Mouse (Mus musculus) intestine, embryonic 14.5 days (tissue): ENCODE results near the gene Taar7b. TPM values are rescaled to one million over a fixed set of nuclear protein-coding genes. Genes with fewer than 3 reads are reported as not detected.

ENCODE experiments used
- ATAC-seq: fragments of 200-750 bp; cut with Nextera tagmentation; replicated peaks from 2 replicates; pipeline ENCODE4 v1.8.0; 2017; ENCODE audit warnings: low read depth, moderate number of reproducible peaks, moderate TSS enrichment, moderate library complexity; ENCODE audit not compliant: low FRiP score, low TSS enrichment
- DNase-seq: peaks from one replicate; pipeline ENCODE4 v3.0.0-alpha.2; 2018; ENCODE audit warnings: low spot score
- H3K27ac ChIP-seq: fragments of 300-500 bp; sonication (generic); 2 replicates; pipeline ENCODE4 v1.5.1; 2014; ENCODE audit warnings: low read depth, mild to moderate bottlenecking, control low read depth
- H3K27me3 ChIP-seq: fragments of 300-500 bp; sonication (generic); replicated peaks from 2 replicates; pipeline ENCODE4 v1.6.1; 2014; ENCODE audit warnings: low read length, control low read depth; ENCODE audit not compliant: control insufficient read depth, insufficient read depth
- H3K36me3 ChIP-seq: fragments of 300-500 bp; sonication (generic); 2 replicates; pipeline ENCODE4 v1.6.1; 2014; ENCODE audit warnings: low read length, control low read depth; ENCODE audit not compliant: control insufficient read depth, insufficient read depth
- H3K4me1 ChIP-seq: fragments of 300-500 bp; sonication (generic); replicated peaks from 2 replicates; pipeline ENCODE4 v1.6.1; 2014; ENCODE audit warnings: low read length, control low read depth, mixed read lengths; ENCODE audit not compliant: control insufficient read depth, insufficient read depth
- H3K4me2 ChIP-seq: fragments of 300-500 bp; sonication (generic); 2 replicates; pipeline ENCODE4 v1.6.1; 2014; ENCODE audit warnings: low read length
- H3K4me3 ChIP-seq: fragments of 300-500 bp; sonication (generic); 2 replicates; pipeline ENCODE4 v1.5.1; 2014; ENCODE audit warnings: low read depth, low read length, control low read depth, mixed read lengths
- H3K9ac ChIP-seq: fragments of 300-500 bp; sonication (generic); 2 replicates; pipeline ENCODE4 v1.6.1; 2014; ENCODE audit warnings: mild to moderate bottlenecking, low read length
- H3K9me3 ChIP-seq: fragments of 300-500 bp; sonication (generic); 2 replicates; pipeline ENCODE4 v1.6.1; 2016; ENCODE audit warnings: low read length, control low read depth; ENCODE audit not compliant: control insufficient read depth
- WGBS: fragments of 180-500 bp; shearing (Covaris S2); extraction: QIAGEN DNeasy Blood & Tissue Kit; methylation state at CpG from one replicate; pipeline ENCODE4 v1.1.7; 2014; 5-methylcytosine and 5-hydroxymethylcytosine counted together
- polyA plus RNA-seq: library from polyadenylated mRNA; unstranded; fragments of >200 nt; fragmentation: Nextera tagmentation; extraction: Ambion mirVana; gene quantifications from 2 replicates; pipeline ENCODE4 v1.2.1, GENCODE M21; 2014

Gene Taar7b
- polyA plus RNA-seq, 1 experiment from 2014 or later: not detected

- H3K4me1 ChIP-seq: no peaks in the 10 kb centered on the region
- ATAC-seq (peak; percentile 50; the same call in 1 of the 2 replicates), DNase-seq (peak; percentile 71)
- no peak overlapping the region for H3K9ac ChIP-seq
- no peak overlapping the region for H3K4me2 ChIP-seq
- H3K4me3 ChIP-seq: no peak overlapping the region
- no peaks in the 10 kb centered on the region for H3K9me3 ChIP-seq
- no peak overlapping the region for H3K27ac ChIP-seq
- no peaks in the 10 kb centered on the region for H3K27me3 ChIP-seq
- no peaks in the 10 kb centered on the region for H3K36me3 ChIP-seq
- 45% methylated on average over 16 of the region's 16 CpGs for WGBS
Observed at GRCm38 (mm10) chr10:23978901-23979705, 20.6 kb upstream of the Taar7b start.

GRCm38 (mm10) chr10:23985546-23985945 is 14.2 kb upstream of the Taar7b start, which contains the start of gene Taar6:
TSS of gene Taar6 (minus strand) at chr10:23985646.
- Histone ChIP-seq H3K9ac (no peak within 1 kb of the TSS), H3K4me1 (no peaks in the 10 kb centered on the region), H3K27ac (no peak within 1 kb of the TSS), H3K4me2 (no peak within 1 kb of the TSS), H3K4me3 (no peak within 1 kb of the TSS), H3K36me3 (no peaks in the 10 kb centered on the region), H3K27me3 (no peaks in the 10 kb centered on the region), H3K9me3 (no peaks in the 10 kb centered on the region)
- ATAC-seq: no peak
- no peak for DNase-seq
- WGBS: 69% methylated on average over 8 of the region's 8 CpGs

- ATAC-seq (no peak), DNase-seq (no peak)
- H3K9ac ChIP-seq: no peak overlapping the region
- no peak overlapping the region for H3K4me2 ChIP-seq
- no peaks in the 10 kb centered on the region for H3K4me1 ChIP-seq
- no peak overlapping the region for H3K4me3 ChIP-seq
- WGBS: 79% methylated on average over 5 of the region's 5 CpGs
- no peaks in the 10 kb centered on the region for H3K36me3 ChIP-seq
- H3K27ac ChIP-seq: no peak overlapping the region
- no peaks in the 10 kb centered on the region for H3K9me3 ChIP-seq
- no peaks in the 10 kb centered on the region for H3K27me3 ChIP-seq
Observed at GRCm38 (mm10) chr10:23986419-23986818, 13.3 kb upstream of the Taar7b start.

DNA sequence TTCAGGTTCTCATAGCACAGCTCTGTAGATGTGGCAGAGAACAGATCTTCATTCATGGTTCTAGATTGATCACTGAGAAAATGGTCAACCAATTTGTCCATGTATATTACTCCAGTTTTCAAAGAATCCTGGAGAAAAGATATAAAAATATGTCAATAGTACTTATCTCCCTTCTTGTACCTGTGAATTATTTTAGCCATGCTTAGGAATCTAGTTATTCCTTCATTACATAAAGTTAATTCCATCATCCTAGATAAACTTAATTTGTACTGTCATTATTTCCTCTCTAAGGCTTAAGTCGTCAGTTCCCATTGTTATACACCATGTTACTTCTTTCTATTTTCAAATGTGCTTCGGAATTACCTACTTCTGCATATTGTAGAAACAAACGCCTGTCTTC is 6.4 kb upstream of the Taar7b start, which contains the start of gene Taar7a:
Taar7a (minus strand) TSS at position 101 of the 400 bp plus-strand sequence.
- Histone ChIP-seq H3K4me2 (no peak within 1 kb of the TSS), H3K27ac (no peak within 1 kb of the TSS), H3K4me1 (no peaks in the 10 kb centered on the region), H3K4me3 (no peak within 1 kb of the TSS), H3K9ac (no peak within 1 kb of the TSS), H3K9me3 (no peaks in the 10 kb centered on the region), H3K36me3 (no peaks in the 10 kb centered on the region), H3K27me3 (no peaks in the 10 kb centered on the region)
- no peak for DNase-seq
- WGBS: 86% methylated on average over 3 of the region's 3 CpGs
- no peak for ATAC-seq

- no peaks in the 10 kb centered on the region for H3K36me3 ChIP-seq
- H3K4me3 ChIP-seq: no peak overlapping the region
- no peaks in the 10 kb centered on the region for H3K9me3 ChIP-seq
- no peaks in the 10 kb centered on the region for H3K27me3 ChIP-seq
- H3K4me2 ChIP-seq: no peak overlapping the region
- WGBS: 69% methylated on average over 1 of the region's 1 CpGs
- H3K27ac ChIP-seq: no peak overlapping the region
- no peak overlapping the region for H3K9ac ChIP-seq
- DNase-seq (no peak), ATAC-seq (no peak)
- no peaks in the 10 kb centered on the region for H3K4me1 ChIP-seq
Observed at GRCm38 (mm10) chr10:24006442-24006841, 6.7 kb downstream of the Taar7b start.

- H3K9me3 ChIP-seq: no peaks in the 10 kb centered on the region
- no peak overlapping the region for H3K4me3 ChIP-seq
- WGBS: 39% methylated on average over 2 of the region's 2 CpGs
- ATAC-seq: no peak
- no peak for DNase-seq
- H3K9ac ChIP-seq: no peak overlapping the region
- H3K36me3 ChIP-seq: no peaks in the 10 kb centered on the region
- H3K4me1 ChIP-seq: no peaks in the 10 kb centered on the region
- no peaks in the 10 kb centered on the region for H3K27me3 ChIP-seq
- no peak overlapping the region for H3K4me2 ChIP-seq
- no peak overlapping the region for H3K27ac ChIP-seq
Observed at GRCm38 (mm10) chr10:24007034-24007433, 7.3 kb downstream of the Taar7b start.

- H3K4me3 ChIP-seq: no peak overlapping the region
- H3K9ac ChIP-seq: no peak overlapping the region
- no peak overlapping the region for H3K4me2 ChIP-seq
- DNase-seq: no peak
- no peaks in the 10 kb centered on the region for H3K9me3 ChIP-seq
- no peak for ATAC-seq
- 79% methylated on average over 1 of the region's 1 CpGs for WGBS
- no peaks in the 10 kb centered on the region for H3K4me1 ChIP-seq
- H3K27me3 ChIP-seq: no peaks in the 10 kb centered on the region
- H3K36me3 ChIP-seq: no peaks in the 10 kb centered on the region
- H3K27ac ChIP-seq: no peak overlapping the region
Observed at GRCm38 (mm10) chr10:24008143-24008542, 8.4 kb downstream of the Taar7b start.

DNA sequence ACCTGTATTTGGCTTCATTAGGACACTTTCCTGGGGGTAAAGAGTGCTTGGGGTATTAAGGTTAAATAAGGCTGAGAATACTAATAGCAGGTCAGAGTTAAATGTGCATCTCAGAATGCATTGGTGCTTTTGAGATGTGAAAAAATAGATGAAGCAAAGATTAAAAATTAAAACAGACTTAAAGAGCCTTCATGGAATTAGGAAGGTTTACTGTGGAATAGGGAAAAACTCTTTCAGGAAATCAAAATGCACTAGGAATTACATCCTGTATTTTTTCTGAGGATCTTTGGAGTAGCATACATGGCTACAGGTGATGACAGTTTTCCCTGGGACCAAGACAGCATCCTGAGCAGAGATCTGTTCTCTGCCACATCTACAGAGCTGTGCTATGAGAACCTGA is 27.2 kb downstream of the Taar7b start, which contains the start of gene Taar7d:
Taar7d (plus strand) TSS at position 301 of the 400 bp plus-strand sequence.
- H3K4me2 ChIP-seq: no peak within 1 kb of the TSS
- no peaks in the 10 kb centered on the region for H3K4me1 ChIP-seq
- H3K36me3 ChIP-seq: no peaks in the 10 kb centered on the region
- H3K27ac ChIP-seq: no peak within 1 kb of the TSS
- no peak within 1 kb of the TSS for H3K9ac ChIP-seq
- DNase-seq (no peak), ATAC-seq (no peak)
- H3K27me3 ChIP-seq: no peaks in the 10 kb centered on the region
- H3K4me3 ChIP-seq: no peak within 1 kb of the TSS
- no peaks in the 10 kb centered on the region for H3K9me3 ChIP-seq

DNA sequence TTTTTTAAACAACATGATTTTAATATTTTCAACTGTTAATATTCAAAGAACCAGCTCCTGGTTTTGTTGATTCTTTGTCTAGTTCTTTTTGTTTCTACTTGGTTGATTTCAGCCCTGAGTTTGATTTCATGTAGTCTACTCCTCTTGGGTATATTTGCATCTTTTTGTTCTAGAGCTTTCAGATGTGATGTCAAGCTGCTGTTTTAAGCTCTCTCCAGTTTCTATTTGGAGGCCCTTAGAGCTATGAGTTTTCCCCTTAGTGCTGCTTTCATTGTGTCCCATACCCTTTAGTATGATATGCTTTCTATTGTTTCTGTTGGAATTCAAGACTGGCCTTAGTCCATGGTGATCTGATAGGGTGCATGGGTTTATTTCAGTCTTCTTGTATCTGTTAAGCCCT is 31.6 kb downstream of the Taar7b start:
- H3K9me3 ChIP-seq: no peaks in the 10 kb centered on the region
- no peak overlapping the region for H3K4me3 ChIP-seq
- H3K36me3 ChIP-seq: no peaks in the 10 kb centered on the region
- no peaks in the 10 kb centered on the region for H3K27me3 ChIP-seq
- no peak for DNase-seq
- no peak for ATAC-seq
- no peak overlapping the region for H3K27ac ChIP-seq
- H3K9ac ChIP-seq: no peak overlapping the region
- H3K4me1 ChIP-seq: no peaks in the 10 kb centered on the region
- no peak overlapping the region for H3K4me2 ChIP-seq
